Mouse (Mus musculus): ENCODE results near the gene Sult2b1.

GRCm38 (mm10) chr7:45790721-45791120, 6.3 kb upstream of the Sult2b1 start:
- TF ChIP-seq CTCF (conservative IDR thresholded peaks at IDR 0.05; ENCODE audit: low read length) (no peak), NANOG (IDR thresholded peaks at IDR 0.05; ENCODE audit: borderline replicate concordance, low read length) (no peak)

All from E14TG2a.4 (cell line).